Mouse (Mus musculus) layer of hippocampus, adult 18-20 months (tissue): ENCODE results near the gene Icmt. TPM values are rescaled to one million over a fixed set of nuclear protein-coding genes. Genes with fewer than 3 reads are reported as not detected.

ENCODE experiments used
- DNase-seq, 2 experiments: peaks; one replicate each; pipeline ENCODE4 v3.0.0; 2022; ENCODE audit warnings: low spot score in 2 of 2
- total RNA-seq, 2 experiments: library from RNA; stranded (reverse); gene quantifications; 2 replicates each; pipeline ENCODE4 v1.2.3; 2021

Icmt gene
- total RNA-seq, 2 experiments from 2014 or later = 41.6 to 45.4 TPM

GRCm38 (mm10) chr4:152296371-152296770 lies 656 bp upstream of the Icmt start:
- no peak for DNase-seq

GRCm38 (mm10) chr4:152298836-152299235 lies 1.8 kb downstream of the Icmt start:
- no peak for DNase-seq

- DNase-seq = no peak
These were observed 3.3 kb downstream of the Icmt start for GRCm38 (mm10) chr4:152300375-152300774.

- DNase-seq = no peak
These were observed 5.0 kb downstream of the Icmt start for GRCm38 (mm10) chr4:152302012-152302411.

- DNase-seq = no peak
These were observed 6.1 kb downstream of the Icmt start for GRCm38 (mm10) chr4:152303172-152303571.

GRCm38 (mm10) chr4:152304685-152305084 lies 7.7 kb downstream of the Icmt start:
- DNase-seq = no peak

- DNase-seq = no peak
These were observed 9.0 kb downstream of the Icmt start for GRCm38 (mm10) chr4:152305991-152306390.

- DNase-seq = no peak
These were observed 10.5 kb downstream of the Icmt start for GRCm38 (mm10) chr4:152307542-152307941.

GRCm38 (mm10) chr4:152312186-152312585 lies 15.2 kb downstream of the Icmt start:
- no peak for DNase-seq

- DNase-seq = no peak
These were observed 16.2 kb downstream of the Icmt start for GRCm38 (mm10) chr4:152313211-152313632.

GRCm38 (mm10) chr4:152313934-152314333 lies 16.9 kb downstream of the Icmt start:
- DNase-seq = no peak

GRCm38 (mm10) chr4:152315498-152316213 lies 18.6 kb downstream of the Icmt start:
- no peak for DNase-seq

- DNase-seq = no peak
These were observed 20.6 kb downstream of the Icmt start for GRCm38 (mm10) chr4:152317631-152318033.

GRCm38 (mm10) chr4:152318517-152319234 lies 21.6 kb downstream of the Icmt start, which contains the start of gene Rnf207:
Rnf207 (minus strand) TSS chr4:152318993.
- DNase-seq = peak in 1 of 2 experiments; percentile 68

GRCm38 (mm10) chr4:152321464-152321863 lies 24.4 kb downstream of the Icmt start:
- DNase-seq = no peak

GRCm38 (mm10) chr4:152324641-152325562 lies 27.9 kb downstream of the Icmt start:
- DNase-seq = no peak

GRCm38 (mm10) chr4:152325574-152326411 lies 28.8 kb downstream of the Icmt start, which contains the start of gene Rpl22:
Rpl22 (plus strand) TSS chr4:152325742.
- DNase-seq = peak; percentile 96 to 97

- no peak for DNase-seq
These were observed 29.5 kb downstream of the Icmt start for GRCm38 (mm10) chr4:152326543-152326942.

- no peak for DNase-seq
These were observed 31.7 kb downstream of the Icmt start for GRCm38 (mm10) chr4:152328691-152329090.

GRCm38 (mm10) chr4:152332952-152333351 lies 35.9 kb downstream of the Icmt start:
- peak in 1 of 2 experiments; percentile 69 for DNase-seq
